Mouse (Mus musculus): ENCODE measurements at regions not wholly inside any gene's neighbourhood (a gene's known extent, or its start where the extent isn't known, plus 50 kb on each side); places are given as distances from the start of the nearest gene placed in this dataset.

DNA sequence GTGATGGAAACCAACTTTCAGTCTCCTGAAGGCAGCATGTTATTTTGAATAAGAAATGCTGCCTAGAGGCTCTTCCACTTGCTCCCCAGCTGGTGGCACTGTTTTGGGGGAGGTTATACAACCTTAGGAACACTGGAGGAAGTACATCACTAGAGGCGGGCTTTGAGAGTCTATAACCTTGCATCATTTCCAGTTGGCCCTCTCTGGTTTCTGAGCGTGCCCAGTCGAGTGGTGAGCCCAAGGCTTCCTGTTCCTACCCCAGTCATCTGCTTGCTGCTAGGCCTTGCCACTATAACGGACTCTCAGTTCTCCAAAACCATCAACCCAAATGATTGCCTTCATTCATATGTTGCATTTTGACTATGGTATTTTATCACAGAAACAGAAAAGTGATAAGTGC is 302.5 kb upstream of the Hs6st1 start:
- no peak overlapping the region for H3K4me3 ChIP-seq (ENCODE audit: low read depth, low read length)
- no peak overlapping the region for H3K27ac ChIP-seq (replicated peaks)
- H3K9ac ChIP-seq (ENCODE audit: low read length), result no peak overlapping the region
- ATAC-seq (ENCODE audit: low FRiP score, low TSS enrichment) (no peak), DNase-seq (ENCODE audit: low spot score) (no peak)
- TF ChIP-seq CTCF (IDR thresholded peaks at IDR 0.05; ENCODE audit: low read depth) (peak; percentile 39; the same call in 1 of the 2 replicates), EP300 (optimal IDR thresholded peaks at IDR 0.05) (no peak)
- H3K4me2 ChIP-seq (replicated peaks; ENCODE audit: low read depth), result no peak overlapping the region
- H3K4me1 ChIP-seq (replicated peaks; ENCODE audit: control insufficient read depth, insufficient read depth), result no peaks in the 10 kb centered on the region
- H3K9me3 ChIP-seq (ENCODE audit: control insufficient read depth, low read length), result no peaks in the 10 kb centered on the region
- no peaks in the 10 kb centered on the region for H3K36me3 ChIP-seq (ENCODE audit: control insufficient read depth, insufficient read depth, low read length)
- no peaks in the 10 kb centered on the region for H3K27me3 ChIP-seq (ENCODE audit: control insufficient read depth, insufficient read depth, low read length)
- 90% methylated on average over 4 of the region's 4 CpGs for whole genome bisulfite sequencing

DNA sequence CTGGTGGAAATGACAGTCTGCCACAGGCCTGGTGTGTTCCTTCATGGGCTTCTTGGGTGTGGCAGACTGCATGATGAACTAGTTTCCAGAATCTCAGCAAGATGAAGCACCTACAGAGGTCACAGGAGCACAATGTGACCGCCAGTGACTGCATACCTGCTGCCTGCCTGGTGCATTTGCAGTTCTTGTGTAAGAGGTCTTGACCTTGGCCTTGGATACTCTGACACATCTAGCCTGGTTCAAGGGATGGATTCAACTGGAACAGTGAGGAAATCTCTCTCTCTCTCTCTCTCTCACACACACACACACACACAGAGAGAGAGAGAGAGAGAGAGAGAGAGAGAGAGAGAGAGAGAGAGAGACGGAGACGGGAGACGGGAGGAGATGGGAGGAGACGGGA is 301.9 kb upstream of the Hs6st1 start:
- H3K9me3 ChIP-seq (ENCODE audit: control insufficient read depth, low read length), result no peaks in the 10 kb centered on the region

GRCm38 (mm10) chr1:35772567-35772966 is 295.6 kb upstream of the Hs6st1 start:
- WGBS, result 80% methylated on average over 6 of the region's 6 CpGs
- TF ChIP-seq EP300 (optimal IDR thresholded peaks at IDR 0.05), result no peak
- no peak for TF ChIP-seq CTCF (IDR thresholded peaks at IDR 0.05; ENCODE audit: low read depth)
- no peaks in the 10 kb centered on the region for H3K27me3 ChIP-seq (ENCODE audit: control insufficient read depth, insufficient read depth, low read length)
- no peak overlapping the region for H3K4me2 ChIP-seq (replicated peaks; ENCODE audit: low read depth)
- H3K4me3 ChIP-seq (ENCODE audit: low read depth, low read length), result no peak overlapping the region
- no peaks in the 10 kb centered on the region for H3K4me1 ChIP-seq (replicated peaks; ENCODE audit: control insufficient read depth, insufficient read depth)
- no peak overlapping the region for H3K27ac ChIP-seq (replicated peaks)
- H3K9ac ChIP-seq (ENCODE audit: low read length), result no peak overlapping the region
- H3K9me3 ChIP-seq (ENCODE audit: control insufficient read depth, low read length), result no peaks in the 10 kb centered on the region
- no peak for DNase-seq (ENCODE audit: low spot score)
- H3K36me3 ChIP-seq (ENCODE audit: control insufficient read depth, insufficient read depth, low read length), result no peaks in the 10 kb centered on the region
- no peak for ATAC-seq (ENCODE audit: low FRiP score, low TSS enrichment)

More for the DNA sequence above, 301.9 kb upstream of the Hs6st1 start:
- H3K27me3 ChIP-seq (ENCODE audit: control insufficient read depth, insufficient read depth, low read length), result no peaks in the 10 kb centered on the region
- H3K9ac ChIP-seq (ENCODE audit: low read length), result no peak overlapping the region
- H3K27ac ChIP-seq (replicated peaks), result no peak overlapping the region
- TF ChIP-seq EP300 (optimal IDR thresholded peaks at IDR 0.05) (no peak), CTCF (IDR thresholded peaks at IDR 0.05; ENCODE audit: low read depth) (no peak)
- H3K4me2 ChIP-seq (replicated peaks; ENCODE audit: low read depth), result no peak overlapping the region
- 83% methylated on average over 5 of the region's 5 CpGs for WGBS
- DNase-seq (ENCODE audit: low spot score) (no peak), ATAC-seq (ENCODE audit: low FRiP score, low TSS enrichment) (no peak)
- no peaks in the 10 kb centered on the region for H3K4me1 ChIP-seq (replicated peaks; ENCODE audit: control insufficient read depth, insufficient read depth)
- H3K4me3 ChIP-seq (ENCODE audit: low read depth, low read length), result no peak overlapping the region
- H3K36me3 ChIP-seq (ENCODE audit: control insufficient read depth, insufficient read depth, low read length), result no peaks in the 10 kb centered on the region

DNA sequence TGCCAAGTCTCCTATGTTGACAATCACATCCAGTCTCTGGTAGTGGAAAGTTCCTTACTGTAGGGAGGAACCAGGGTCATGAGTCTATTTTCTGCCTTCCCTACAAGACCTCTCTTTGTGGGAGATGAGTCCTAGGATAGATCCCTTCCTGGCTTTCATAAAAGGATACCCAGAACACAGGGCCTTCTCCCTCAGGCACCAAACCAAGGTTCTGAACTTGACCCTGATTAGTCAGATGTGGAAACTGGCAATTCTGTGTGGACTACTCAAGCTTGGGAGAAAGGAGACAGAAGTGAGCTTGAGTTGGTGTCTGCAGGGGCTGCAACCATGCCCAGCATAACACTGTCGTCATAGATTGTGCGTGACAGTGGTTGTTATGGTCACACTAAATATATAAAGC is 293.6 kb upstream of the Hs6st1 start:
- no peak for DNase-seq (ENCODE audit: low spot score)
- H3K4me1 ChIP-seq (replicated peaks; ENCODE audit: control insufficient read depth, insufficient read depth), result no peaks in the 10 kb centered on the region
- H3K4me3 ChIP-seq (ENCODE audit: low read depth, low read length), result no peak overlapping the region
- no peak for ATAC-seq (ENCODE audit: low FRiP score, low TSS enrichment)
- H3K9me3 ChIP-seq (ENCODE audit: control insufficient read depth, low read length), result no peaks in the 10 kb centered on the region
- no peak for TF ChIP-seq EP300 (optimal IDR thresholded peaks at IDR 0.05)
- no peak for TF ChIP-seq CTCF (IDR thresholded peaks at IDR 0.05; ENCODE audit: low read depth)
- no peak overlapping the region for H3K9ac ChIP-seq (ENCODE audit: low read length)
- no peak overlapping the region for H3K4me2 ChIP-seq (replicated peaks; ENCODE audit: low read depth)
- H3K36me3 ChIP-seq (ENCODE audit: control insufficient read depth, insufficient read depth, low read length), result no peaks in the 10 kb centered on the region
- no peak overlapping the region for H3K27ac ChIP-seq (replicated peaks)
- WGBS, result 91% methylated on average over 2 of the region's 2 CpGs
- no peaks in the 10 kb centered on the region for H3K27me3 ChIP-seq (ENCODE audit: control insufficient read depth, insufficient read depth, low read length)

GRCm38 (mm10) chr1:35782668-35783067 is 285.5 kb upstream of the Hs6st1 start:
- Histone ChIP-seq H3K4me1 (replicated peaks; ENCODE audit: control insufficient read depth, insufficient read depth) (no peaks in the 10 kb centered on the region), H3K9ac (ENCODE audit: low read length) (no peak overlapping the region), H3K27ac (replicated peaks) (no peak overlapping the region), H3K36me3 (ENCODE audit: control insufficient read depth, insufficient read depth, low read length) (no peaks in the 10 kb centered on the region), H3K4me3 (ENCODE audit: low read depth, low read length) (no peak overlapping the region), H3K9me3 (ENCODE audit: control insufficient read depth, low read length) (no peaks in the 10 kb centered on the region), H3K27me3 (ENCODE audit: control insufficient read depth, insufficient read depth, low read length) (no peaks in the 10 kb centered on the region), H3K4me2 (replicated peaks; ENCODE audit: low read depth) (no peak overlapping the region)
- DNase-seq (ENCODE audit: low spot score) (no peak), ATAC-seq (ENCODE audit: low FRiP score, low TSS enrichment) (no peak)
- WGBS, result 62% methylated on average over 2 of the region's 2 CpGs
- TF ChIP-seq EP300 (optimal IDR thresholded peaks at IDR 0.05) (no peak), CTCF (IDR thresholded peaks at IDR 0.05; ENCODE audit: low read depth) (no peak)

DNA sequence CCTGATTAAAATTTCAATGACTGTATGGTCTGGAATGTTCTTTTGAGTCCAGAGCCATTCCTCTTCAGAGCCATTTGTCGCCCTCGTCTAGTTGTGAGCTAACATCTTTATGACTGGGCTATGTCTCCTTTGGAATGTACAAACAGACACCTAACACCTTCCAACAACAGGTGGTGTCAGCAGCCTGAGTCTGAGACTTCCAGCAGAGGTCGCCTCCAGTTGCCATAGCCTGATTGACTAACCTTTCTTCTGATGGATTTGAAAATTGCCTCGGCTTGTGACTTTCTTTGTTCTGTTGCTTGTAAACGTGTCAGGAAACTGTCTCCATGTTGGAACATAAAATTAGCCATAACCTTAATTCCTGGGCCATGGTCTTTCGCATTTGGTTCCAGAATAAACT is 284.8 kb upstream of the Hs6st1 start:
- Histone ChIP-seq H3K27ac (replicated peaks) (no peak overlapping the region), H3K27me3 (ENCODE audit: control insufficient read depth, insufficient read depth, low read length) (no peaks in the 10 kb centered on the region), H3K4me1 (replicated peaks; ENCODE audit: control insufficient read depth, insufficient read depth) (no peaks in the 10 kb centered on the region), H3K9ac (ENCODE audit: low read length) (no peak overlapping the region), H3K36me3 (ENCODE audit: control insufficient read depth, insufficient read depth, low read length) (no peaks in the 10 kb centered on the region), H3K9me3 (ENCODE audit: control insufficient read depth, low read length) (no peaks in the 10 kb centered on the region), H3K4me3 (ENCODE audit: low read depth, low read length) (no peak overlapping the region), H3K4me2 (replicated peaks; ENCODE audit: low read depth) (no peak overlapping the region)
- WGBS, result 60% methylated on average over 6 of the region's 6 CpGs
- DNase-seq (ENCODE audit: low spot score) (no peak), ATAC-seq (ENCODE audit: low FRiP score, low TSS enrichment) (no peak)
- TF ChIP-seq CTCF (IDR thresholded peaks at IDR 0.05; ENCODE audit: low read depth), result peak; percentile 34
- TF ChIP-seq EP300 (optimal IDR thresholded peaks at IDR 0.05), result no peak

All from stomach, postnatal 0 days (tissue).